Mouse (Mus musculus): ENCODE results near the gene C7. TPM values are rescaled to one million over a fixed set of nuclear protein-coding genes. Genes with fewer than 3 reads are reported as not detected.

C7 gene
- polyA plus RNA-seq (2012; rRNA removed) = 0.03 and 0.07 TPM in 2 replicates

GRCm38 (mm10) chr15:5063635-5064034 lies at the start of gene C7:
Gene C7 (minus strand): TSS chr15:5063740.
- Histone ChIP-seq H3K4me3 (replicated peaks; ENCODE audit: insufficient read depth, low read depth, low read length) (no peak within 1 kb of the TSS), H3K27ac (ENCODE audit: insufficient read depth, low read length) (no peak within 1 kb of the TSS), H3K4me1 (ENCODE audit: control insufficient read depth, insufficient read depth, low read length) (no peaks in the 10 kb centered on the region), H3K27me3 (ENCODE audit: control insufficient read depth, insufficient read depth, low read length) (no peaks in the 10 kb centered on the region)
- TF ChIP-seq CTCF (IDR thresholded peaks at IDR 0.05; ENCODE audit: borderline replicate concordance, insufficient read depth, low read depth, low read length) = no peak
- no peak for TF ChIP-seq POLR2A (IDR thresholded peaks at IDR 0.05; ENCODE audit: borderline replicate concordance, insufficient read depth, low read length)
- DNase-seq = no peak

GRCm38 (mm10) chr15:5112651-5113050 lies 49.1 kb upstream of the C7 start:
- TF ChIP-seq CTCF (IDR thresholded peaks at IDR 0.05; ENCODE audit: borderline replicate concordance, insufficient read depth, low read depth, low read length) (no peak), POLR2A (IDR thresholded peaks at IDR 0.05; ENCODE audit: borderline replicate concordance, insufficient read depth, low read length) (no peak)
- Histone ChIP-seq H3K27me3 (ENCODE audit: control insufficient read depth, insufficient read depth, low read length) (no peaks in the 10 kb centered on the region), H3K27ac (ENCODE audit: insufficient read depth, low read length) (no peak overlapping the region), H3K4me3 (replicated peaks; ENCODE audit: insufficient read depth, low read depth, low read length) (no peak overlapping the region), H3K4me1 (ENCODE audit: control insufficient read depth, insufficient read depth, low read length) (no peaks in the 10 kb centered on the region)
- WGBS = 83% methylated on average over 3 of the region's 3 CpGs
- no peak for DNase-seq

- TF ChIP-seq POLR2A (IDR thresholded peaks at IDR 0.05; ENCODE audit: borderline replicate concordance, insufficient read depth, low read length) (no peak), CTCF (IDR thresholded peaks at IDR 0.05; ENCODE audit: borderline replicate concordance, insufficient read depth, low read depth, low read length) (no peak)
- H3K4me3 ChIP-seq (replicated peaks; ENCODE audit: insufficient read depth, low read depth, low read length) = no peak overlapping the region
- no peaks in the 10 kb centered on the region for H3K27me3 ChIP-seq (ENCODE audit: control insufficient read depth, insufficient read depth, low read length)
- H3K27ac ChIP-seq (ENCODE audit: insufficient read depth, low read length) = no peak overlapping the region
- no peak for DNase-seq
- no peaks in the 10 kb centered on the region for H3K4me1 ChIP-seq (ENCODE audit: control insufficient read depth, insufficient read depth, low read length)
- WGBS = 78% methylated on average over 3 of the region's 3 CpGs
Measured at GRCm38 (mm10) chr15:5108655-5109040, 45.1 kb upstream of the C7 start.

- 49% methylated on average over 21 of the region's 21 CpGs for WGBS
- DNase-seq = no peak
- H3K4me1 ChIP-seq (ENCODE audit: control insufficient read depth, insufficient read depth, low read length) = no peaks in the 10 kb centered on the region
- H3K27me3 ChIP-seq (ENCODE audit: control insufficient read depth, insufficient read depth, low read length) = no peaks in the 10 kb centered on the region
- H3K4me3 ChIP-seq (replicated peaks; ENCODE audit: insufficient read depth, low read depth, low read length) = no peak within 1 kb of the TSS
- no peak within 1 kb of the TSS for H3K27ac ChIP-seq (ENCODE audit: insufficient read depth, low read length)
- TF ChIP-seq CTCF (IDR thresholded peaks at IDR 0.05; ENCODE audit: borderline replicate concordance, insufficient read depth, low read depth, low read length) (no peak), POLR2A (IDR thresholded peaks at IDR 0.05; ENCODE audit: borderline replicate concordance, insufficient read depth, low read length) (no peak)
Measured at GRCm38 (mm10) chr15:5107686-5108654, 44.4 kb upstream of the C7 start, which contains the start of gene Card6. Gene Card6 (minus strand): TSS chr15:5108539.

GRCm38 (mm10) chr15:5106293-5106692 lies 42.8 kb upstream of the C7 start:
- 43% methylated on average over 2 of the region's 2 CpGs for WGBS
- DNase-seq = no peak
- no peak overlapping the region for H3K4me3 ChIP-seq (replicated peaks; ENCODE audit: insufficient read depth, low read depth, low read length)
- no peaks in the 10 kb centered on the region for H3K4me1 ChIP-seq (ENCODE audit: control insufficient read depth, insufficient read depth, low read length)
- no peaks in the 10 kb centered on the region for H3K27me3 ChIP-seq (ENCODE audit: control insufficient read depth, insufficient read depth, low read length)
- no peak overlapping the region for H3K27ac ChIP-seq (ENCODE audit: insufficient read depth, low read length)
- no peak for TF ChIP-seq POLR2A (IDR thresholded peaks at IDR 0.05; ENCODE audit: borderline replicate concordance, insufficient read depth, low read length)
- peak; percentile 37; the same call in 1 of the 2 replicates for TF ChIP-seq CTCF (IDR thresholded peaks at IDR 0.05; ENCODE audit: borderline replicate concordance, insufficient read depth, low read depth, low read length)

- WGBS = 82% methylated on average over 6 of the region's 6 CpGs
- Histone ChIP-seq H3K4me1 (ENCODE audit: control insufficient read depth, insufficient read depth, low read length) (no peaks in the 10 kb centered on the region), H3K27me3 (ENCODE audit: control insufficient read depth, insufficient read depth, low read length) (no peaks in the 10 kb centered on the region), H3K27ac (ENCODE audit: insufficient read depth, low read length) (no peak overlapping the region), H3K4me3 (replicated peaks; ENCODE audit: insufficient read depth, low read depth, low read length) (no peak overlapping the region)
- no peak for DNase-seq
- no peak for TF ChIP-seq POLR2A (IDR thresholded peaks at IDR 0.05; ENCODE audit: borderline replicate concordance, insufficient read depth, low read length)
- no peak; the same call in 1 of the 2 replicates for TF ChIP-seq CTCF (IDR thresholded peaks at IDR 0.05; ENCODE audit: borderline replicate concordance, insufficient read depth, low read depth, low read length)
Measured at GRCm38 (mm10) chr15:5105891-5106290, 42.4 kb upstream of the C7 start.

GRCm38 (mm10) chr15:5102312-5102711 lies 38.8 kb upstream of the C7 start:
- WGBS = 88% methylated on average over 4 of the region's 4 CpGs
- Histone ChIP-seq H3K4me1 (ENCODE audit: control insufficient read depth, insufficient read depth, low read length) (no peaks in the 10 kb centered on the region), H3K27ac (ENCODE audit: insufficient read depth, low read length) (no peak overlapping the region), H3K27me3 (ENCODE audit: control insufficient read depth, insufficient read depth, low read length) (no peaks in the 10 kb centered on the region), H3K4me3 (replicated peaks; ENCODE audit: insufficient read depth, low read depth, low read length) (no peak overlapping the region)
- DNase-seq = no peak
- no peak for TF ChIP-seq POLR2A (IDR thresholded peaks at IDR 0.05; ENCODE audit: borderline replicate concordance, insufficient read depth, low read length)
- no peak for TF ChIP-seq CTCF (IDR thresholded peaks at IDR 0.05; ENCODE audit: borderline replicate concordance, insufficient read depth, low read depth, low read length)

GRCm38 (mm10) chr15:5097376-5097775 lies 33.8 kb upstream of the C7 start:
- H3K27ac ChIP-seq (ENCODE audit: insufficient read depth, low read length) = no peak overlapping the region
- no peak overlapping the region for H3K4me3 ChIP-seq (replicated peaks; ENCODE audit: insufficient read depth, low read depth, low read length)
- no peaks in the 10 kb centered on the region for H3K27me3 ChIP-seq (ENCODE audit: control insufficient read depth, insufficient read depth, low read length)
- DNase-seq = no peak
- TF ChIP-seq CTCF (IDR thresholded peaks at IDR 0.05; ENCODE audit: borderline replicate concordance, insufficient read depth, low read depth, low read length) (no peak), POLR2A (IDR thresholded peaks at IDR 0.05; ENCODE audit: borderline replicate concordance, insufficient read depth, low read length) (no peak)
- 100% methylated on average over 1 of the region's 1 CpGs for WGBS
- H3K4me1 ChIP-seq (ENCODE audit: control insufficient read depth, insufficient read depth, low read length) = no peaks in the 10 kb centered on the region

Measured in cerebellum, adult 2 months (tissue).